Mouse (Mus musculus): ENCODE data around the gene Fitm2. TPM values are rescaled to one million over a fixed set of nuclear protein-coding genes. Genes with fewer than 3 reads are reported as not detected.

The Fitm2 gene
- 24.6 TPM for polyA plus RNA-seq (2012; fragmentation: generic; extraction: Trizol)

DNA sequence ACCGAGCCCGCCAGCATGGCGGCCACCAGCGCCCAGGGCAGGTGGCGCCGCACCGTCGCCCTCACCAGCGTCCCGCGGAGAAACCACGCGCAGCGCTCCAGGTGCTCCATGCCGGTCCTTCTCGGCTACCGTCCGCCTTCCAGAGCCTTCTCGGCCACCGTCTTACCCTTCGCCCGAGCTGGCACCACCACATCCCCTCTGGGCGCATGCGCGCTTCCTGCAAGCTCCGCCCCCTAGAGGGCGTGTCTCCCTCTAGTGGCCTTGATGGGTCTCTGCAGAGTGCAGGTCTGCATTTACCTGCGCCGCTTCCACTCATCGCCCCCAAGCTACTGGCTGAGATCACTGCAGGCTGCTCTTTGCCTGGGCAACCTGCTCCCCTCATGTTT lies at the start of gene Fitm2:
Fitm2 (minus strand) TSS at position 164 of the 386 bp plus-strand sequence.
- Histone ChIP-seq H3K79me2 (ENCODE audit: control insufficient read depth, insufficient read depth) (no peaks in the 10 kb centered on the region), H3ac (ENCODE audit: control insufficient read depth, insufficient read length) (peak within 1 kb of the TSS; percentile 13), H3K27me3 (ENCODE audit: control insufficient read depth, insufficient read depth, insufficient read length) (no peaks in the 10 kb centered on the region), H3K4me3 (peak within 1 kb of the TSS; percentile 85), H3K4me2 (ENCODE audit: low read depth) (peak within 1 kb of the TSS; percentile 96), H3K36me3 (ENCODE audit: control insufficient read depth, insufficient read depth) (peaks cover 7% of the 10 kb centered on the region)
- TF ChIP-seq POLR2AphosphoS2 (IDR thresholded peaks at IDR 0.05; ENCODE audit: insufficient read length, low read depth) (peak; percentile 79), TCF3 (IDR thresholded peaks at IDR 0.05; ENCODE audit: insufficient read length, low read depth) (no peak), MYOG (IDR thresholded peaks at IDR 0.05; ENCODE audit: control insufficient read depth in 1 of 3, insufficient read depth in 1 of 3, insufficient read length in 2 of 3, low read depth in 2 of 3) (peak in 1 of 3 experiments; percentile 66), POLR2A (IDR thresholded peaks at IDR 0.05; ENCODE audit: insufficient read length, low read depth) (peak; percentile 81), CEBPB (IDR thresholded peaks at IDR 0.05; ENCODE audit: insufficient read depth, poor library complexity, severe bottlenecking) (no peak), MAX (IDR thresholded peaks at IDR 0.05; ENCODE audit: low read depth) (peak; percentile 16), REST (IDR thresholded peaks at IDR 0.05; ENCODE audit: insufficient read depth, insufficient read length) (no peak), TCF12 (IDR thresholded peaks at IDR 0.05; ENCODE audit: insufficient read depth, poor library complexity, severe bottlenecking) (no peak), MYOD1 (IDR thresholded peaks at IDR 0.05; ENCODE audit: control insufficient read depth in 1 of 3, insufficient read length in 2 of 3, low read depth in 2 of 3) (peak in 2 of 3 experiments; percentile 59 to 66), USF1 (IDR thresholded peaks at IDR 0.05; ENCODE audit: low read depth) (no peak), E2F4 (IDR thresholded peaks at IDR 0.05; ENCODE audit: insufficient read depth) (no peak), SRF (IDR thresholded peaks at IDR 0.05; ENCODE audit: control insufficient read depth, insufficient read length, low read depth) (peak; percentile 72)

- H3K4me2 ChIP-seq (ENCODE audit: low read depth), result no peak within 1 kb of the TSS
- no peaks in the 10 kb centered on the region for H3K36me3 ChIP-seq (ENCODE audit: control insufficient read depth, insufficient read depth)
- H3ac ChIP-seq (ENCODE audit: control insufficient read depth, insufficient read length), result no peak within 1 kb of the TSS
- no peak for TF ChIP-seq MYOD1 (IDR thresholded peaks at IDR 0.05; ENCODE audit: control insufficient read depth in 1 of 3, insufficient read length in 2 of 3, low read depth in 2 of 3)
- TF ChIP-seq POLR2A (IDR thresholded peaks at IDR 0.05; ENCODE audit: insufficient read length, low read depth), result no peak
- no peak for TF ChIP-seq TCF12 (IDR thresholded peaks at IDR 0.05; ENCODE audit: insufficient read depth, poor library complexity, severe bottlenecking)
- no peak for TF ChIP-seq CEBPB (IDR thresholded peaks at IDR 0.05; ENCODE audit: insufficient read depth, poor library complexity, severe bottlenecking)
- H3K27me3 ChIP-seq (ENCODE audit: control insufficient read depth, insufficient read depth, insufficient read length), result peaks cover 51% of the 10 kb centered on the region
- no peak within 1 kb of the TSS for H3K4me3 ChIP-seq
- no peaks in the 10 kb centered on the region for H3K79me2 ChIP-seq (ENCODE audit: control insufficient read depth, insufficient read depth)
These were observed 34.0 kb upstream of the Fitm2 start, which contains the start of gene Hnf4a for GRCm38 (mm10) chr2:163506300-163507004. Hnf4a (plus strand) TSS chr2:163506808.

- Histone ChIP-seq H3ac (ENCODE audit: control insufficient read depth, insufficient read length) (no peak overlapping the region), H3K27me3 (ENCODE audit: control insufficient read depth, insufficient read depth, insufficient read length) (peaks cover 54% of the 10 kb centered on the region), H3K36me3 (ENCODE audit: control insufficient read depth, insufficient read depth) (no peaks in the 10 kb centered on the region), H3K79me2 (ENCODE audit: control insufficient read depth, insufficient read depth) (no peaks in the 10 kb centered on the region), H3K4me3 (no peak overlapping the region), H3K4me2 (ENCODE audit: low read depth) (no peak overlapping the region)
- TF ChIP-seq USF1 (IDR thresholded peaks at IDR 0.05; ENCODE audit: low read depth) (no peak), TCF3 (IDR thresholded peaks at IDR 0.05; ENCODE audit: insufficient read length, low read depth) (no peak), SRF (IDR thresholded peaks at IDR 0.05; ENCODE audit: control insufficient read depth, insufficient read length, low read depth) (no peak), E2F4 (IDR thresholded peaks at IDR 0.05; ENCODE audit: insufficient read depth) (no peak), POLR2AphosphoS2 (IDR thresholded peaks at IDR 0.05; ENCODE audit: insufficient read length, low read depth) (no peak), TCF12 (IDR thresholded peaks at IDR 0.05; ENCODE audit: insufficient read depth, poor library complexity, severe bottlenecking) (no peak), MAX (IDR thresholded peaks at IDR 0.05; ENCODE audit: low read depth) (no peak)
These were observed 30.8 kb upstream of the Fitm2 start for GRCm38 (mm10) chr2:163503191-163503590.

GRCm38 (mm10) chr2:163502219-163502618 lies 29.8 kb upstream of the Fitm2 start:
- H3K4me2 ChIP-seq (ENCODE audit: low read depth), result no peak overlapping the region
- TF ChIP-seq USF1 (IDR thresholded peaks at IDR 0.05; ENCODE audit: low read depth) (no peak), MYOD1 (IDR thresholded peaks at IDR 0.05; ENCODE audit: control insufficient read depth in 1 of 3, insufficient read length in 2 of 3, low read depth in 2 of 3) (no peak), POLR2AphosphoS2 (IDR thresholded peaks at IDR 0.05; ENCODE audit: insufficient read length, low read depth) (no peak), TCF12 (IDR thresholded peaks at IDR 0.05; ENCODE audit: insufficient read depth, poor library complexity, severe bottlenecking) (no peak), SRF (IDR thresholded peaks at IDR 0.05; ENCODE audit: control insufficient read depth, insufficient read length, low read depth) (no peak), CEBPB (IDR thresholded peaks at IDR 0.05; ENCODE audit: insufficient read depth, poor library complexity, severe bottlenecking) (no peak), REST (IDR thresholded peaks at IDR 0.05; ENCODE audit: insufficient read depth, insufficient read length) (no peak), TCF3 (IDR thresholded peaks at IDR 0.05; ENCODE audit: insufficient read length, low read depth) (no peak), POLR2A (IDR thresholded peaks at IDR 0.05; ENCODE audit: insufficient read length, low read depth) (no peak), MYOG (IDR thresholded peaks at IDR 0.05; ENCODE audit: control insufficient read depth in 1 of 3, insufficient read depth in 1 of 3, insufficient read length in 2 of 3, low read depth in 2 of 3) (no peak), MAX (IDR thresholded peaks at IDR 0.05; ENCODE audit: low read depth) (no peak), E2F4 (IDR thresholded peaks at IDR 0.05; ENCODE audit: insufficient read depth) (no peak)
- no peaks in the 10 kb centered on the region for H3K36me3 ChIP-seq (ENCODE audit: control insufficient read depth, insufficient read depth)
- peaks cover 57% of the 10 kb centered on the region for H3K27me3 ChIP-seq (ENCODE audit: control insufficient read depth, insufficient read depth, insufficient read length)
- no peaks in the 10 kb centered on the region for H3K79me2 ChIP-seq (ENCODE audit: control insufficient read depth, insufficient read depth)
- no peak overlapping the region for H3K4me3 ChIP-seq
- no peak overlapping the region for H3ac ChIP-seq (ENCODE audit: control insufficient read depth, insufficient read length)

GRCm38 (mm10) chr2:163494456-163494855 lies 22.0 kb upstream of the Fitm2 start:
- Histone ChIP-seq H3K36me3 (ENCODE audit: control insufficient read depth, insufficient read depth) (no peaks in the 10 kb centered on the region), H3ac (ENCODE audit: control insufficient read depth, insufficient read length) (no peak overlapping the region), H3K79me2 (ENCODE audit: control insufficient read depth, insufficient read depth) (no peaks in the 10 kb centered on the region), H3K27me3 (ENCODE audit: control insufficient read depth, insufficient read depth, insufficient read length) (peaks cover 31% of the 10 kb centered on the region), H3K4me2 (ENCODE audit: low read depth) (no peak overlapping the region), H3K4me3 (no peak overlapping the region)
- no peak for TF ChIP-seq MYOD1 (IDR thresholded peaks at IDR 0.05; ENCODE audit: control insufficient read depth in 1 of 3, insufficient read length in 2 of 3, low read depth in 2 of 3)
- TF ChIP-seq MAX (IDR thresholded peaks at IDR 0.05; ENCODE audit: low read depth), result no peak
- no peak for TF ChIP-seq SRF (IDR thresholded peaks at IDR 0.05; ENCODE audit: control insufficient read depth, insufficient read length, low read depth)
- TF ChIP-seq CEBPB (IDR thresholded peaks at IDR 0.05; ENCODE audit: insufficient read depth, poor library complexity, severe bottlenecking), result no peak
- TF ChIP-seq USF1 (IDR thresholded peaks at IDR 0.05; ENCODE audit: low read depth), result no peak
- no peak for TF ChIP-seq POLR2AphosphoS2 (IDR thresholded peaks at IDR 0.05; ENCODE audit: insufficient read length, low read depth)
- no peak for TF ChIP-seq MYOG (IDR thresholded peaks at IDR 0.05; ENCODE audit: control insufficient read depth in 1 of 3, insufficient read depth in 1 of 3, insufficient read length in 2 of 3, low read depth in 2 of 3)
- no peak for TF ChIP-seq REST (IDR thresholded peaks at IDR 0.05; ENCODE audit: insufficient read depth, insufficient read length)
- no peak for TF ChIP-seq TCF3 (IDR thresholded peaks at IDR 0.05; ENCODE audit: insufficient read length, low read depth)
- TF ChIP-seq E2F4 (IDR thresholded peaks at IDR 0.05; ENCODE audit: insufficient read depth), result no peak
- no peak for TF ChIP-seq POLR2A (IDR thresholded peaks at IDR 0.05; ENCODE audit: insufficient read length, low read depth)

Data from myocyte (in vitro differentiated cells).